Mouse (Mus musculus) fibroblast of lung, adult 2 months (primary cell): ENCODE measurements at regions not wholly inside any gene's neighbourhood (a gene's known extent, or its start where the extent isn't known, plus 50 kb on each side); places are given as distances from the start of the nearest gene placed in this dataset.
"Not testable (repeated sequence)": the region's sequence is repeated elsewhere in the genome, so short reads cannot be mapped to it uniquely, and the experiment has no call there.

Experiments used
- DNase-seq: peaks from one replicate; pipeline ENCODE4 v3.0.0-alpha.2; 2011; ENCODE audit warnings: low read depth

GRCm38 (mm10) chr15:34027111-34027510, 330.6 kb downstream of the 9430069I07Rik start:
- DNase-seq: not testable (repeated sequence)

- DNase-seq: no peak
Measured at GRCm38 (mm10) chr15:34025396-34025795, 332.3 kb downstream of the 9430069I07Rik start.

GRCm38 (mm10) chr15:34021857-34022256, 335.8 kb downstream of the 9430069I07Rik start:
- DNase-seq: peak; percentile 38

GRCm38 (mm10) chr15:34016397-34017156, 341.1 kb downstream of the 9430069I07Rik start:
- DNase-seq: peak; percentile 20

GRCm38 (mm10) chr15:34008591-34008990, 349.1 kb downstream of the 9430069I07Rik start:
- no peak for DNase-seq

- DNase-seq: no peak
Measured at GRCm38 (mm10) chr15:33992383-33992782, 365.3 kb downstream of the 9430069I07Rik start.

GRCm38 (mm10) chr15:33975077-33975476, 382.6 kb downstream of the 9430069I07Rik start:
- DNase-seq: peak; percentile 27

- no peak for DNase-seq
Measured at GRCm38 (mm10) chr15:33973466-33973865, 384.2 kb downstream of the 9430069I07Rik start.

- no peak for DNase-seq
Measured at GRCm38 (mm10) chr15:33969409-33969808, 388.3 kb downstream of the 9430069I07Rik start.

GRCm38 (mm10) chr15:33935013-33935664, 422.5 kb downstream of the 9430069I07Rik start:
- no peak for DNase-seq

GRCm38 (mm10) chr15:33926446-33926845, 431.2 kb downstream of the 9430069I07Rik start:
- no peak for DNase-seq

GRCm38 (mm10) chr15:33924094-33924890, 433.4 kb downstream of the 9430069I07Rik start:
- DNase-seq: peak; percentile 91

GRCm38 (mm10) chr15:33914891-33915290, 442.8 kb downstream of the 9430069I07Rik start:
- no peak for DNase-seq

GRCm38 (mm10) chr15:33906727-33907479, 450.8 kb downstream of the 9430069I07Rik start:
- peak; percentile 85 for DNase-seq

GRCm38 (mm10) chr15:33896076-33896475, 461.6 kb downstream of the 9430069I07Rik start:
- no peak for DNase-seq

- no peak for DNase-seq
Measured at GRCm38 (mm10) chr15:33890606-33891005, 467.1 kb downstream of the 9430069I07Rik start.

GRCm38 (mm10) chr15:33888865-33889368, 468.8 kb downstream of the 9430069I07Rik start:
- DNase-seq: no peak

- no peak for DNase-seq
Measured at GRCm38 (mm10) chr15:33862224-33862752, 495.4 kb downstream of the 9430069I07Rik start.

- no peak for DNase-seq
Measured at GRCm38 (mm10) chr15:33825435-33826088, 532.1 kb downstream of the 9430069I07Rik start.

- no peak for DNase-seq
Measured at GRCm38 (mm10) chr15:33824826-33825225, 532.8 kb downstream of the 9430069I07Rik start.

- DNase-seq: no peak
Measured at GRCm38 (mm10) chr15:33780960-33781359, 576.7 kb downstream of the 9430069I07Rik start.
